Mouse (Mus musculus): ENCODE results near the gene Stk24. TPM values are rescaled to one million over a fixed set of nuclear protein-coding genes. Genes with fewer than 3 reads are reported as not detected.

Gene Stk24
- polyA plus RNA-seq, 1 experiment from 2014 or later, result 23.3 TPM

DNA sequence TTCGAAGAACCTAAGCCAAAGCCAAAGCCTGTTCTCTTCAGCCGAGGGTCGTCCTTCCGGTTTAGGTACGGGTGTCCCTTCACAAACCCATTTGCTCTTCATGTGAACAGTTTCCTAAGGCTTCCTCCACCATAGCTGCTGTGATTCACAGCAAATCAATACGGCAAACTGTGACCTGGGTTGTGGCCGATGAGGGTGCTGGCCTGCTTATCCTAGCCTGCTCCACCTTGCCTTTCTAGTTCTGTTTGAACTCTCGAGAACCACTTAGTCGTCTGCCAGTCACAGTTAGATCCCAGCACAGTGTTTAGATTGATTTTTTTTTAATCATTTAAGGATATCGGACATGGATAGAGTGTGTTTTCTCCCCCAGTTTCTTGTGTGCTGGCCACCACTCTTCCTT, 141.1 kb downstream of the Stk24 start:
- peaks cover 56% of the 10 kb centered on the region for H3K36me3 ChIP-seq (ENCODE audit: control insufficient read depth, insufficient read depth, low read length)
- H3K4me2 ChIP-seq (ENCODE audit: low read length), result no peak overlapping the region
- no peak overlapping the region for H3K4me3 ChIP-seq (replicated peaks; ENCODE audit: low read depth, low read length)
- H3K27me3 ChIP-seq (ENCODE audit: control insufficient read depth, insufficient read depth, low read length), result no peaks in the 10 kb centered on the region
- H3K27ac ChIP-seq (replicated peaks; ENCODE audit: low read depth, low read length), result no peak overlapping the region
- H3K9me3 ChIP-seq (ENCODE audit: control insufficient read depth, low read length), result no peaks in the 10 kb centered on the region
- DNase-seq (no peak), ATAC-seq (ENCODE audit: low FRiP score, low TSS enrichment) (no peak)
- H3K4me1 ChIP-seq (ENCODE audit: control insufficient read depth, insufficient read depth, low read length), result peaks cover 6% of the 10 kb centered on the region; the same call in 1 of the 2 replicates
- 94% methylated on average over 10 of the region's 10 CpGs for WGBS
- H3K9ac ChIP-seq (replicated peaks; ENCODE audit: low read length), result no peak overlapping the region

DNA sequence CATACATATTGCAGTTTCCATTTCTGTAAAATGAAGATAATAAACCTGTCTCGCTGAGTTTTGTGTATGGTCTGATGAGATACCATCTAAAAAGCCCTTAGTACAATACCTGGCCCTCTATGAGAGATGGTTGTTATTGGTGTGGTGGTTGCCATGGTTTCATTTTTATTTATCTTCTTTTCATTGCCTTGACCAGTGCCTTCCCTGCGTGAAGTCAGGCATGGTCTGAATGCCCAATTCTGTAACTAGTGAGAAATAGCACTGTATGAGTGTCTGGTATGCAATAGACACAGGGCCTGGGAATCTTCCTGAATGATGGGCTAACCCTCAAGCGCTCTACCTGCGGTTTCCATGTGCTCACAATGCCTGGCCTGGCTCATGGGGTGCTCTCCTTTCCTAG, 143.1 kb downstream of the Stk24 start:
- Histone ChIP-seq H3K4me3 (replicated peaks; ENCODE audit: low read depth, low read length) (no peak overlapping the region), H3K27ac (replicated peaks; ENCODE audit: low read depth, low read length) (no peak overlapping the region), H3K36me3 (ENCODE audit: control insufficient read depth, insufficient read depth, low read length) (peaks cover 58% of the 10 kb centered on the region), H3K27me3 (ENCODE audit: control insufficient read depth, insufficient read depth, low read length) (no peaks in the 10 kb centered on the region), H3K9me3 (ENCODE audit: control insufficient read depth, low read length) (no peaks in the 10 kb centered on the region), H3K9ac (replicated peaks; ENCODE audit: low read length) (no peak overlapping the region), H3K4me1 (ENCODE audit: control insufficient read depth, insufficient read depth, low read length) (peaks cover 6% of the 10 kb centered on the region; the same call in 1 of the 2 replicates), H3K4me2 (ENCODE audit: low read length) (no peak overlapping the region)
- ATAC-seq (ENCODE audit: low FRiP score, low TSS enrichment) (no peak), DNase-seq (no peak)
- WGBS, result 67% methylated on average over 4 of the region's 4 CpGs

Other genes starting within 250 kb of the Stk24 start
- not detected in 2 replicates for gene Slc15a1, start 125.2 kb upstream of the Stk24 start, polyA plus RNA-seq (2014; fragmentation: Nextera tagmentation; extraction: Ambion mirVana)

All from midbrain, embryonic 14.5 days (tissue).